Mouse (Mus musculus) kidney, adult 2 months (tissue): ENCODE data around the gene Dcbld1. TPM values are rescaled to one million over a fixed set of nuclear protein-coding genes. Genes with fewer than 3 reads are reported as not detected.
A peak's percentile ranks its signal among the peaks of the same experiment; 100 is the strongest.

Experiments used
- DNase-seq: peaks from one replicate; pipeline ENCODE4 v3.0.0; 2021
- H3K27ac ChIP-seq: fragments of 200-500 bp; 2 replicates; pipeline ENCODE4 v1.5.1; 2012; ENCODE audit warnings: low read depth, low read length, control low read depth, inconsistent platforms; ENCODE audit not compliant: insufficient read depth
- H3K27me3 ChIP-seq: fragments of 200-500 bp; replicated peaks from 2 replicates; pipeline ENCODE4 v1.6.1; 2012; ENCODE audit warnings: mild to moderate bottlenecking, moderate library complexity, low read length, inconsistent platforms; ENCODE audit not compliant: control insufficient read depth, insufficient read depth
- H3K36me3 ChIP-seq: fragments of 200-500 bp; 2 replicates; pipeline ENCODE4 v1.6.1; 2012; ENCODE audit warnings: mild to moderate bottlenecking, moderate library complexity, low read length, inconsistent platforms; ENCODE audit not compliant: control insufficient read depth, insufficient read depth
- H3K4me1 ChIP-seq: fragments of 200-500 bp; 2 replicates; pipeline ENCODE4 v1.6.1; 2011; ENCODE audit warnings: low read length; ENCODE audit not compliant: control insufficient read depth, insufficient read depth
- H3K4me3 ChIP-seq: fragments of 200-500 bp; 2 replicates; pipeline ENCODE4 v1.5.1; 2011; ENCODE audit warnings: mild to moderate bottlenecking, low read depth, low read length, control low read depth; ENCODE audit not compliant: insufficient read depth
- CTCF ChIP-seq: fragments of 200-500 bp; conservative IDR thresholded peaks from 2 replicates; pipeline ENCODE4 v1.5.1; 2011; ENCODE audit warnings: low read depth, mild to moderate bottlenecking, control low read depth, low read length, moderate library complexity, mixed read lengths; ENCODE audit not compliant: insufficient read depth, insufficient read length
- POLR2A ChIP-seq: fragments of 200-500 bp; IDR thresholded peaks from one replicate; pipeline ENCODE4 v1.6.1; 2011; ENCODE audit warnings: low read depth, low read length, control low read depth
- WGBS: fragments of 180-500 bp; shearing (Covaris S2); methylation state at CpG from one replicate; pipeline ENCODE4 v1.1.7; 2018; 5-methylcytosine and 5-hydroxymethylcytosine counted together
- polyA plus RNA-seq: library from polyadenylated mRNA; depleted of rRNA; stranded (reverse); fragments of >200 nt; gene quantifications from 2 replicates; pipeline ENCODE4 v1.2.3, GENCODE M21; 2012; rRNA removed

The Dcbld1 gene
- 10.3 and 11.7 TPM in 2 replicates for polyA plus RNA-seq

DNA sequence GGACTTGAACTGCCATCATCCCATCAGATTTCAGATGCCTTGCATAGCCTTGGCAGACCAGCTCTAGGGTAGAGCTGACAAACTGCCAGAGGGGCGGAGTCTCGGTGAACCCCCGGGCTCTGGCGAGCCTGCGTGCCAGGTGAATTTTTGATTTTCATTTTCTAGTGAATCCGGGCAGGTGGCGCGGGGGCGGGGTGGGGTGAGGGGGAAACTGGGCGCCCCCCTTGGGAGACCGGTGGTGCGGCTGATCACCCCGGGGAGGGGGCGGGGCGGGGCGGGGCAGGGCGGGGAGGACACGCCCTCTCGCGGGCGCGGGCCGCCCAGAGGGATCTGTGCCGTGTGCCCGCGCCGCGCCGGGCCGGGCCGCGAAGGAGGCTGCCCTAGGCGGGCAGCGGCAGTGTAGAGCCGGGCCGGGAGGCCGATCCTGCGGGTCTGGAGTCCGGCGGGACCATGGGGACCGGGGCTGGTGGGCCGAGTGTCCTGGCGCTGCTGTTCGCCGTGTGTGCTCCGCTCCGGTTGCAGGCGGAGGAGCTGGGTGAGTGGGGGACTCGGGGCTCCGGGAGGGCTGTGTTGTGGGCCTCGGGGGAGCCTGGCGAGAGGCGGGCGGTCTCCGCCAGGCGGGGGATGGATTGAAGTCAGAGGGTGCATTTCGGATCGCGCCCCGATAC lies at the start of gene Dcbld1:
Dcbld1 (plus strand) TSS at position 319 of the 668 bp plus-strand sequence.
- Histone ChIP-seq H3K4me3 (peak within 1 kb of the TSS; percentile 90), H3K4me1 (peaks cover 15% of the 10 kb centered on the region), H3K27ac (peak within 1 kb of the TSS; percentile 91), H3K27me3 (no peaks in the 10 kb centered on the region), H3K36me3 (no peaks in the 10 kb centered on the region)
- DNase-seq, result peak; percentile 92
- WGBS, result under 1% methylated on average over 58 of the region's 60 CpGs
- no peak for TF ChIP-seq POLR2A
- TF ChIP-seq CTCF, result no peak

DNA sequence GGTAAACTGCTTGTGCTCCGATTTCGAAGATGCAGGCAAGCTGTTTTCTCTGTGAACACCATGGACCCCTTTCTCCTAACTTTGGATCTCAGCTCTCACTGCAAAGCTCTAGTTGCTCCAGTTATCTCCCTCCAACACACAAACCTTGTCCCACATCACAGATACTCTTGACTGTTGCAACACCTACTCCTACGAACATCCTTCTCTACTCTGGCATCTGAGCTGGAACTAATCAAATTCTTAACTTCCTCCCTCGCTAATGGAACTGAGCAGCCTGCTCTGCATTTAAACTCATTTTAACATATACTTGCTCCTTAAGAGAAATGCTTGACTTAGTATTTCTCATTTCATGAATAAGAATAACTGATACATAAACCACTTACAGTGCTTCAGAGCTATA lies 47.5 kb upstream of the Dcbld1 start:
- H3K4me1 ChIP-seq, result no peaks in the 10 kb centered on the region
- no peaks in the 10 kb centered on the region for H3K36me3 ChIP-seq
- no peak overlapping the region for H3K4me3 ChIP-seq
- TF ChIP-seq CTCF, result no peak
- TF ChIP-seq POLR2A, result no peak
- 77% methylated on average over 4 of the region's 4 CpGs for WGBS
- no peak overlapping the region for H3K27ac ChIP-seq
- H3K27me3 ChIP-seq, result no peaks in the 10 kb centered on the region
- no peak for DNase-seq

DNA sequence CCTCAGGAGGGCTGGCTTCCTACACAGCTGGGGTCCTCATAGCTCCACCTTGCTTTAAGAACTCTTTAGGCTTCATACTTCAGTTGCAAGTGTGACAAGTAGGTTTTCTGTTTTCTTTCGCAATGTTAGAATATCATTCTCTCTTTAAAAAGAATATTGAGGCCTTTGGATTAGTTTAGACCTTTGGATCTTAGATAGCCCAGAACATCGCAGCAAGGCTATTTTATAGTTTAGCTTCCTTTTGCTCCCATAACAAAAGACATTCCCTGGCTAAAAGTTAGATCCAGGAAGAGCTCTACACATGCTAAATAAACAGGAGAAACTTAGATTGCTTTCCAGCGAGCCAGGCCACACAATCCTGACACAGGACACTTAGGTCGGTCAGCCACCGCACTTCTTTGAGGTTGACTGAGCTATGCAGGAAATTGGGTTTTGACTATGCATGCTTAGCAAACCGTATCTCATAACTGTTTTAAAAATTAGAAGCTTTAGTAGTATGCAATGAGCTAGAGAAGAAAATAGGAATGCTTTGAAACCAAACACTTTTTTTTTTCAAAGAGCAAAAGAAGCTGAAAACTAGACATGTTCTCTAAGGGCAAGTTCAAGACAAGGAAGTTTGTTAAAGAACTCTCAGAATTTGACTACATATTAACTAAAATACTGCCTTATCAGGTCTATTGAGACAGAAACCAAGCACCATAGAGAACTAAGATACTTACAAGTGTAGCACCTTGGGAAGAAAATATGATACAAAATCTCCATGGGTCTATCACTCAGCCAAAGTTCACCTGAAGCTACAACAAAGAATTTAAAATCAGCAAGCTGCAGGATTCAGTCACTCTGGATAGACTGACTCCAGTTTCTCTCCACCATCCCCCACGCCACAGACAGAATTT lies 38.2 kb upstream of the Dcbld1 start, which contains the start of gene Ros1:
Ros1 (minus strand) TSS at position 288 of the 896 bp plus-strand sequence.
- no peaks in the 10 kb centered on the region for H3K36me3 ChIP-seq
- H3K4me1 ChIP-seq, result no peaks in the 10 kb centered on the region
- no peaks in the 10 kb centered on the region for H3K27me3 ChIP-seq
- no peak within 1 kb of the TSS for H3K27ac ChIP-seq
- no peak for DNase-seq
- H3K4me3 ChIP-seq, result no peak within 1 kb of the TSS
- TF ChIP-seq POLR2A (no peak), CTCF (no peak)
- 59% methylated on average over 7 of the region's 7 CpGs for WGBS

DNA sequence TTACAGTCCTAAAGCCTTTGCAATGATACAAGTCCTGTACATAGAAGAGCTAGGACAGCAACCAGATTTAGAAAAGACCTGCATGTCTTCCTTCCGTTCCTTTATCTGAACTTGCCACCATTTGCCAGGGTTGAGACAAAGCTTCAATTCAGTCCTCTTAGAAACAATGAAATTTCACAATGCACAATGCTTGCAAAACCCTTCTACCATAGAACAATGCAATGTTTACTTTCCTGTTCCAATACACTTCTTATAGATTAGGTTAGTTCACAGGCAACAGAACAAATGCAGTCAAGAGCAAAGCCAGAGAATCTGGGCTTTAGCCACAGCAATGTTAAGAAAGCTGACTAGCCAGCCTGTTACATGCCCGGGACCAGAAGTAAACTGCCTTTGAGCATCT lies 29.4 kb upstream of the Dcbld1 start:
- no peak for DNase-seq
- Histone ChIP-seq H3K36me3 (no peaks in the 10 kb centered on the region), H3K4me3 (no peak overlapping the region), H3K4me1 (no peaks in the 10 kb centered on the region), H3K27ac (no peak overlapping the region), H3K27me3 (no peaks in the 10 kb centered on the region)
- TF ChIP-seq CTCF (no peak), POLR2A (no peak)
- 89% methylated on average over 2 of the region's 2 CpGs for WGBS

DNA sequence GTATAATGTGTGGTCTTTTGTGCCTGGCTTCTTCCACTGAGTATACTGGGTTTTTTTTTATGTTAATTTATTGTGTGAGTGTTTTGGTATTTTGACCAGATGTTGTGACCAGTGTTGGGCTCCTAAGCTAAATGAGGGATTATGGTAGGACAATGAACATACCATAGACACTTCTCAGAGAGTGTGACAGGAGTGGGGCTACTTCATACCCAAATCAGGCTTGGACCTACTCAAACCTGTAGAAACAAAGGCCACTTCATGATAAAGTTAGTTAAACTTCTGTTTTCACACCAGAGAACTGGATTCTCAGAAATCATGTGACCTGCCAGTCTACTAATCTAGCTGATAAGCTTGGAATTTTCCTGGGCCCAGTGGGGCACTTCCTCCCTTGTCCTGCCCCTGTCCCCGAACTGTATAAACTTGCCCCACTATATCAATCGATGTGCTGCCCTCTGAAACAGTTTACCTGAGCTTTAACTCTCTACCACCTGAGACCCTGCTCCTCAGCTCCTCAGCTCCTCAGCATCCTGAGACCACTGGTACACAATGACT lies 18.1 kb upstream of the Dcbld1 start:
- Histone ChIP-seq H3K27ac (no peak overlapping the region), H3K36me3 (no peaks in the 10 kb centered on the region), H3K27me3 (no peaks in the 10 kb centered on the region), H3K4me1 (no peaks in the 10 kb centered on the region; the same call in 1 of the 2 replicates), H3K4me3 (no peak overlapping the region)
- TF ChIP-seq CTCF (no peak), POLR2A (no peak)
- WGBS, result 63% methylated on average over 2 of the region's 2 CpGs
- no peak for DNase-seq

DNA sequence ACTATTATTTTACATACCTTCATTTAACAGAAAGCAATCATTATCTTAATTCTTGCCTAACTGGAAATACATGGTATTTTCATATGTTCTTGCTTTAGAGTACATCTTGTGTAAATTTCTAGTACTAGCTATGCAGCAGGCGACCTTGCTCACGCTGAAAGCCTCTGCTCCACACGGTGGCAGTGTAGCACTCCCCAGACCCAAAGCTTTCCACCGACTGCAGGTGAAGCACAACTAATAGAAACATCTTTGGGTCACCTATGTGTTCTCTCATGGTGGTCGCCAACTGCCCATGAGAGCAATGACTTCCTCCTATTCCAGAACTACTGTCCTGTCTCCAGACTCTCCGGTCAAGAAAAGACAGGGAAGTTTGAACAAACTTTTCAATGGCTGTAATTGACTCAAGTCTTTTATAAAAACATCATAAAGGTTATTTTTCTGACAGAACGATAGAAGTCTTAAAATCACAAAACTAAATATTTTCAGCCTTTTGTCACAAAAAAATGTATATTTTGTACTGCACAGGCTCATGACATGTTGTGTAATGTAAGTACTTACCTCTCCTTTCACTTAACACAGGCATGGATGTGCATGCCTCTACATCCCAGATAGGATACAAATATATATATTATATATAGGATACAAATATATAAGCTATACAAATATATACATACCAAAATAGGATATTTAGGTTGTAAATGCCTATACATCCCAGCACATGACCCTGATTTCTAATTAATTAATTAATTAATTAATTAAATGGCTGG lies 16.4 kb upstream of the Dcbld1 start:
- TF ChIP-seq CTCF (peak; percentile 97), POLR2A (no peak)
- H3K27ac ChIP-seq, result no peak overlapping the region
- no peaks in the 10 kb centered on the region for H3K27me3 ChIP-seq
- peak; percentile 81 for DNase-seq
- H3K4me3 ChIP-seq, result no peak overlapping the region
- H3K4me1 ChIP-seq, result no peaks in the 10 kb centered on the region; the same call in 1 of the 2 replicates
- WGBS, result 23% methylated on average over 7 of the region's 7 CpGs
- H3K36me3 ChIP-seq, result no peaks in the 10 kb centered on the region
